Mouse (Mus musculus) embryo, embryonic 11 days (tissue): Measurements from ENCODE around the gene Gc.

Experiments
- DNase-seq: peaks from one replicate; pipeline ENCODE4 v3.0.0-alpha.2; 2015

Gene Gc

DNA sequence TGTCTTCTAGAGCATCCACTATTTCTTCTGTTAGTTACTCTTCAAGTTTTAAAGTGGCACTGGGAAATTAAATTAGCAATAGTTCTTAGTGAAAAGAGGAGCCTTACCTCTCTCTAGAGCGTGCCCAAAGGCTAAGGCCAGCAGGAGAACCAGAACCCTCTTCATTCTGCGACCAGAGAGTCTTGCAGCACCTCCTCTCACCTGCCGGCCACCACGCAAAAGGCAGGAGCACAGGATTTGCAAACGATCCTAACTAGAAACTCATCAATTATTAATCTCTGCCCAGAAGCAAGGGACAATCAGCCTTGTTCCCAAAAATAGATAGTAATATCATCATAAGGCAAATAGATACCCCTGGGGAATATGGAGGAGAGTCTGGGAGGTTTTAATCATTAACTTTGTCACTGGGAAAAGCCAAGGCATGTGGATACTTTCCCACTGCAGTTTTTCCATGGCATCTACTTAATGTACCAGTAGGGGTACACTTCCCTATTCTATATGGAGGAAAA is at the start of gene Gc:
Gene Gc (minus strand): TSS at position 345 of the 509 bp plus-strand sequence.
- DNase-seq = no peak

DNA sequence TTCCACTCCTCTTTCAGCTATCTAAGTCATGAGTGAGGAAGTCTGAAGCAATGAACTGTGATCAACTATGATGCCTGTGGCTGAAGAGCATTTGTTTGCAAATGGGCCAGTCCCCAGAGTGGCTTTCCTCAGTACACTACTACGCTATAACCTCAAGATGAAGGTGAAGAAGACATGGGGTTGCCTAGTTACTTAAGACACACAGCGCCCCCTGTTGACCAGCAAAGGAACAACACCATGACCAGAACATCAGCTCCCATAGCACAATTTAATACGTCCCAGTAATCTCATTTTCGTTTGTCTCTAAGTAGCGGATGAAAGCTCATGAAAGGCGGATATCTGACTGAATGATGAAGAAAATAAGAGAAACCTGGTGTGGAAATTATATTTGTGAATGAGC is 42.5 kb upstream of the Gc start:
- DNase-seq = peak; percentile 23

GRCm38 (mm10) chr5:89492560-89492959 is 34.9 kb upstream of the Gc start:
- no peak for DNase-seq

- DNase-seq = no peak
Measured at GRCm38 (mm10) chr5:89470483-89470882, 12.8 kb upstream of the Gc start.

DNA sequence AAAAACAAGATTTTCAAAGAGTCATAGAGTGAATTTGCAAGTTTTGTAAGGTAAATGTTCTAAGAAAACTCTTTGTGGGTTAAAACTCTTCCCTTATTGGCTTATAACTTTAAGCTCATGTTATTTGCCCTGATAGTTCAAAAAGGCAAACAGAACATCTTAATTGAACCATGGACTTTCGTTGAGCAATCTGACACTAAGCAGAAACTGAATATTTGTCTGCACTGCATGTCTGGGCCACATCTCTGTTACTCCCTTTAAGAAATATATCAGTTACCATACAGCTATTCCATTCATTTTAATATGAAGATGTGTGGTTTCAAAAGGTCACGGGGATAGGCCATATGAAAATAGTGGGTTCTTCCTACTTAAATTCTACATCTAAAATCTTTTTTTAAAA is 10.2 kb upstream of the Gc start:
- no peak for DNase-seq

GRCm38 (mm10) chr5:89467045-89467444 is 9.3 kb upstream of the Gc start:
- DNase-seq = no peak

GRCm38 (mm10) chr5:89466275-89466674 is 8.6 kb upstream of the Gc start:
- DNase-seq = no peak

DNA sequence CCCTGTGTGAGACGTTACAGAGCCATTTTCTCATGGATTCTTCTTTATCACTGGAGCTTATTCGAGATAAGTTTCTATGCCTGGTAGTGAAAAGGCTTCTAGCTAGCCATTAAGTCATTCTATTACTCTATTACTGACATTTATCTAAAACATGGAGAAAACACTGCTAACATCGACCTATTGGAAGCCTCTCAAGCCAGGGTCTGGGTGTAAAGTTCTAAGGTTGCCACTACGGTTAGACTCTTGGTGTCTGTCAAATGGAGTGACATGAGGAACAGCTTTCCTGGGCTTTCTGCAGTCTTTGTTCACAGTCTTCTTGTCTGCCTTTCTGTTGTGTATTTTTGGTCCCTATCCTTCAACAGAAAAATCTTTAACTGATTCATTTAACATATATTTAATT is 4.1 kb upstream of the Gc start:
- DNase-seq = no peak

- no peak for DNase-seq
Measured at GRCm38 (mm10) chr5:89459591-89459990, 1.9 kb upstream of the Gc start.

DNA sequence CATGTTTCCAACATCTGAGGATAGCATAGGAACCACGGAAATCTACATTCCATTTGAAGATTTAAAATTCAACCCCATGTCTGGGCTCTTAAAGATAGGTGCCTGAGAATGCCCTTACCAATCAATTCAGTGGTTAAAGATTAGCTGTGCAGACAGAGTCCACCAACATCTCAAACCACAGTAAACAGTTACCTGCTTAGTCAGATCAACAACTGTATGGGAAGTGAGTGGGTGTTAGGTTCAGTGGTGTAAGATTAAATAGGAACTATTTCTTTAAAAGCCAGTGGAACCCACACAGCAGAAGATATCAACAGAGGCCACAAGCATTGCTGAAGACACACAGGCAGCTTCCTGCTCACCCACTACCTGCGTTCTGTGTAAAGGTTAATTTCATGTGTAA is 1.3 kb upstream of the Gc start:
- DNase-seq = no peak

DNA sequence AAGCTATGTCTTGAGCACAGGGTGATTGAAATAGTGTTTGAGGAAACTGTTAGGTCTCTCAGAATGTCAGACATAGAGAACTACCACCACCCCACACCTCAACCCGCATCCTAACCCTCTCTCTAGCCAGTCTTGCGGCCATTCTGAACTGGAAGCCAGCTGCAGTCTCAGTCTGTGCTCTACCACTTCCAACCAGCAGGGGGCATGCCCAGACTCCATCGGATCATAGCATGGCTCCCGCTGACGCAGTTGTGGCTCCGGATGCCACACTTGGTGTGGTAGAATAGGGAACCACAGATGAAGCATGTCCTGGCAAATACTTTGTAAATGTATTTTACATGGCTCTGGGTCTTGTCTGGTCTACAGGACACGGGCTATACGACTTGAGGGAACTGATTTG is 2.2 kb downstream of the Gc start:
- DNase-seq = peak; percentile 70

GRCm38 (mm10) chr5:89450798-89451197 is 6.9 kb downstream of the Gc start:
- DNase-seq = no peak

GRCm38 (mm10) chr5:89449325-89449724 is 8.4 kb downstream of the Gc start:
- DNase-seq = no peak

DNA sequence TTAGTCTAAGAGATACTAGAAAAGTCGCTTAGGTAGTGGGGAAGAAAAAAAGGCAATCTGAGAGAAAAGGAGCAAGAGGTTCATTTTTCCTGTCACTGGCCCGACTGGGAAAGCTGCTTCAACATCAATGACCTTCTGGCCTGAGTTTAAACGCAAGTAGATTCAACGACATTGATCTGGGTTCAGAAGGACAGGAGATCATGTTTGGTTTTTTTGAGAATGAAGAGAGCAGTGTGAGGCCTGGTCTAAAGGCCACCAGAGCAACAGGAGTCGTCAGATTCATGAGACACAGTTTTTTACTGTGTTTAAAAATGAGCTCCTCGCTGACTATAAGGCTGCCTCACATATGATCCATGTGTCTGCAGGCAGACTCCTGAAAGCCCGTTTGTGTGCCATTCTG is 9.7 kb downstream of the Gc start:
- DNase-seq = no peak

GRCm38 (mm10) chr5:89444360-89444759 is 13.3 kb downstream of the Gc start:
- peak; percentile 23 for DNase-seq

DNA sequence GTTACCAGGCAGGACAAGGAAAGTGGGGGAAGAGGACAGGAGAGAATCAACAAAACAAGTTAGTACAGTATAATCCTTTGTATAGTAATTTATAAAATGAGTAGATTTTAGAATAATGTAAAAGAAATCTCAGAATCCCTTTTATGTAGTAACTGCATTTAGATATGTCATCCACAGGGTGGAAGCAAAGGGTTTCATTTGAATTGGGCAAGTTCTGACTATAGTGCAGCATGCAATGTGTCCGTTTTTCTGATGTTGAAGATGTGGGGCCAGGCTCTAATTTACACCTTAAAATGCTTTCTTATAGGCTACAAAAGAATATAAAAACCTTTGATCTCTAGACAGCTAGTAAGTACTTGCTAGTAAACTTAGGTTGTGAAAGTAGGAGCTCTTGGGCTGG is 46.2 kb downstream of the Gc start:
- no peak for DNase-seq

DNA sequence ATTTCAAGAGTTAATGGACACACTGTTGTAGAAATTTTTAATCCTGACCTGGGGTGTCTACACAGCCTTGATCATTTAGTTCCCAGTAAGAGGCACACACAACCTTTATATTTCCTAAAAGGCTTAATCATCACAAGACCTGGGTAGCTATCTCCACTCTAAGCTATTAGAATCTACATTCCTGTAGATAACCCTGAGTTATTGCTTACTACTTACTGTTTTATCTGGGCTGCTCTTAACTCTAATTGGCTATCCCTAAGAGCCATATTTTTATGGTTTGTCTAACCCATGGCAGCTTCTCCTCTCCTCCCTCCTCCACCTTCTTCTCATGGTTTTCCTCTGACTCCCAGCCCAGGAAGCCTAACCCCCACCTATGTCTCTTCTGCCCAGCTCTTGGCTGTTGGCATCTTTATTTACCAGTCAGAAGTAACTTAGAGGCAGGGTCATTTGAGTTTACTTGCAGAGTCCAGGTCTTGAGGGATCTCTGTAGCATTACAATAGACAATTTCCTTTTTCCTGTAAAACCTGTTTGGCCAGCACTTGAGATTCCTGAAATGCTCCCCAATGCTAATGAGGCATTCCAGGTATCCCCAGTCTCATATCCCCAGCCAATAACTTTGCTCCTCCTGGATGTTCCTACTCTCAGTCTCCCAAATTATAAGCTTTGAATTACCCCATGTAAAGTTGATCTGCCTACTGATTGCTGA is 50.2 kb downstream of the Gc start:
- DNase-seq = no peak

GRCm38 (mm10) chr5:89405132-89405531 is 52.6 kb downstream of the Gc start:
- no peak for DNase-seq

GRCm38 (mm10) chr5:89390405-89390804 is 67.3 kb downstream of the Gc start:
- no peak for DNase-seq

DNA sequence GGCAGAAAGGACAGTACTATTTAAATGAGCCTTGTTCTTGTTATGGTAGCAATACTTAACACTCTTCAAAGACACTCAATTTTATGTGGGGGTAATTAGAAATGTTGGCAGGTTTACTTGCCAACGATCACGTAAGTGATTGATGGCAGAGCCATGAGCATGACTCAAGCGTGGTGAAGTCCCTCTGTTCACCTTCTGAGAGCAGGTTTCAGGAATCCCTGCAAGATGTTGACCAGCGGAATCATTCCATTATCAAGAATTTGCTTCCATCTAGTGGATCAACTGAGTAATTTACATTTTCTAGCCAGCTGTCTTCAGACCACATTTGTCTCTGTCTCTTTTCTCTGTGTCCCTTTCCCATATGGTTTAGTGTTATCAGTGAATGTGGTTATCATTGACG is 73.5 kb downstream of the Gc start:
- DNase-seq = peak; percentile 54

DNA sequence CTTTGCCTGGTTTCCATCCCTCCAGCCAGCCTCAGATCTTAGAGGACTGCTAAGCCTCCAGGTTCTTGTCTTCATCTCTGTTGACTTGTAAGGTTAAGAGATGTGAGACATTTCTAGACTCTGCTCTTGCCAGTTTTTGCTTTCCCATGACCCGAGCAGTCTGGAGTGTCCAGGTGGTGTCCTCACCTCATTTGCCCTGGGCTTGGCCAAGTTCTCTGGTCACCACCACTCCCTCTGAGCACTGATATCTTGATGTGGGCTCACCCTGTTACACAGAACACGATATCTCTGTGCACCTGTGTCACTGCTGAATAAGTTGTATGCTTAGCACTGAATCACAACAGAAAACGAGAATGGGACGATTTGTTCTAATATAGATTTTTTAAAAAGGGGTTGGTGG is 76.4 kb downstream of the Gc start:
- DNase-seq = no peak

- DNase-seq = no peak
Measured at GRCm38 (mm10) chr5:89370140-89370539, 87.6 kb downstream of the Gc start.

DNA sequence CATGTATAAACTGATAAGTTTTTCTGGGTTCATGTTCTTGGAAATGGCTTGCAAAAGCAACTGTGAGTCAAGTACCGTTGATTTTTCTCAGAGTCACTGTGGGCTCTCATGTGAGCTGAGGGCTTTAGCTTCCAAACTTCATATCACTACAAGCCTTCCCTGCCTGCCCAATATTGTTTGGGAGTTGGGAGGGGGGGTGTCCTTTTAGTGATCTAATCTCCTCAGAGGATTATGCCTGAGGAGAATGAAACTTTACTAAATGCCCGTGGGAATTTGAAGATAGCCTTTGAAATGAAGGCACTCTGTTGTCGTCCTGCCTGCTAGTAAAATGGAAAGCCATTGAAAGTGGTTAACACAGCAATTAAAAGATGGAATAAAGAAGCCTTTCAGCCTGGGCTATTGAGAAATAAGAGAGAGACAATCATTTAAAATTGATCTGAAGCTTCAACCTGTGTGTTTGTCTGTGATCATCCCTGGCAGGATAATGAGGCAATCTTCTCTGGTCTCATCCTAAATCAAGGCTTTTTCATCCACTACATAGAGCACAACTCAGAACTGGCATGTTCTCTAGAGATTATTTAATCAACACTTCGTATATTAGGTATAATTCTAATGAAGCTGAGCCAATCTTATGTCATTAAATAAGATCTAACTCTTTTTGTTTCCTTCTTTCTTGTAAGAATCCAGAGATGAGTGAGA is 89.5 kb downstream of the Gc start:
- DNase-seq = peak; percentile 3
